Mouse (Mus musculus) stomach, adult 2 months (tissue): ENCODE measurements around the gene Olfr497. TPM values are rescaled to one million over a fixed set of nuclear protein-coding genes. Genes with fewer than 3 reads are reported as not detected.

Experiments used
- polyA plus RNA-seq: library from polyadenylated mRNA; depleted of rRNA; stranded (reverse); fragments of >200 nt; gene quantifications from 2 replicates; pipeline ENCODE4 v1.2.3, GENCODE M21; 2012; rRNA removed

The Olfr497 gene
- polyA plus RNA-seq = not detected in 2 replicates

GRCm38 (mm10) chr7:108420121-108420520 is at the start of gene Olfr497:
Gene Olfr497, plus strand, starts transcription at chr7:108420421.

DNA sequence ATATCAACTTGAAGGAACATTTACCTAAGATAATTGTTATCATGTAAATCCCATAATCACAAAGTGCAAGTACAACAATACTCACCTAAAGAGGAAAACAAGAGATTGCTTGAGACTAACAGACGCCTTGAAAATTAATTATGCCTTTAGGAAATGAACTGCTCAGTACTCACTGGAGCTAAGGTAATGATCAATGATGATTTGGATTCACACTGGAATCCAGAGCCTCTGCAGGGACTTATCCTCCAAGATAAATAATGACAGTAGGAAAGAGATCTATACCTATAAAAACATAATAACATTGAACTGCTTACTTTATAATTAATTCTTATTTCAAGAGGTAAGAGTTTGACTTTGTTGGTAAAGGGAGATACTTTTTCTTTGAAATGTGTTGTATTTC is 27.4 kb upstream of the Olfr497 start, which contains the start of gene Olfr495:
Olfr495 (plus strand) TSS at position 301 of the 400 bp plus-strand sequence.

DNA sequence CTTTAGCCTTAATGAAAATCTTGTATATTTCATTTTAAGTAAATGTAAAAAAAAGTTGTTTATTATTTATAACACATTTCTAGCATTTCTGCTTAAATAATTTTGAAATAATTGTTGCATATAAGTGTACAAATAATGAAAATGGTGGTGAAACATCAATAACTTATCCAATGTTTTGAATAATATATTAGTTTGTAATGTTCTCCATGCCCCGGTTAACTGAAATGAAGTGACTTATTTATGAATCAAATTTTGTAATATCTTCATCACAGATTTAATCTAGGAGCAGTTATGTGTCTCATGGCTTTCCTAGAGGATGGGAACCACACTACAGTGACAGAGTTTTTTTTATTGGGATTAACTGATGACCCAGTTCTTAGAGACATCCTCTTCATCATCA is 44.8 kb downstream of the Olfr497 start, which contains the start of gene Olfr498:
Olfr498 (plus strand) TSS at position 301 of the 400 bp plus-strand sequence.

Other genes starting within 250 kb of the Olfr497 start
- gene Olfr486, start 247.7 kb upstream of the Olfr497 start, polyA plus RNA-seq = not detected in 2 replicates
- not detected in 2 replicates for gene Olfr487, start 205.8 kb upstream of the Olfr497 start, polyA plus RNA-seq
- not detected in 2 replicates for gene Olfr488, start 162.1 kb upstream of the Olfr497 start, polyA plus RNA-seq
- gene Olfr490, start 131.5 kb upstream of the Olfr497 start, polyA plus RNA-seq = not detected in 2 replicates
- not detected in 2 replicates for gene Olfr491, start 107.0 kb upstream of the Olfr497 start, polyA plus RNA-seq
- gene Olfr492, start 96.7 kb upstream of the Olfr497 start, polyA plus RNA-seq = not detected in 2 replicates
- not detected in 2 replicates for gene Olfr493, start 73.4 kb upstream of the Olfr497 start, polyA plus RNA-seq
- not detected in 2 replicates for gene Olfr494, start 55.1 kb upstream of the Olfr497 start, polyA plus RNA-seq
- gene Olfr495, start 27.3 kb upstream of the Olfr497 start, polyA plus RNA-seq = not detected in 2 replicates
- not detected in 2 replicates for gene Olfr498, start 44.9 kb downstream of the Olfr497 start, polyA plus RNA-seq
- not detected in 2 replicates for gene Olfr502, start 104.6 kb downstream of the Olfr497 start, polyA plus RNA-seq
- gene Olfr503, start 124.1 kb downstream of the Olfr497 start, polyA plus RNA-seq = not detected in 2 replicates
- not detected in 2 replicates for gene Olfr504, start 145.4 kb downstream of the Olfr497 start, polyA plus RNA-seq
- gene Olfr506, start 190.4 kb downstream of the Olfr497 start, polyA plus RNA-seq = not detected in 2 replicates
- gene Olfr507, start 201.4 kb downstream of the Olfr497 start, polyA plus RNA-seq = not detected in 2 replicates
- not detected in 2 replicates for gene Olfr508, start 209.6 kb downstream of the Olfr497 start, polyA plus RNA-seq
- 0.03 TPM in 1 of 2 replicates, not detected in the other for gene Olfr509, start 231.5 kb downstream of the Olfr497 start, polyA plus RNA-seq
- not detected in 2 replicates for gene Olfr510, start 246.0 kb downstream of the Olfr497 start, polyA plus RNA-seq